Mouse (Mus musculus): ENCODE measurements around the gene Ifi202b.
"Not testable (repeated sequence)": the region's sequence is repeated elsewhere in the genome, so short reads cannot be mapped to it uniquely, and the experiment has no call there.

DNA sequence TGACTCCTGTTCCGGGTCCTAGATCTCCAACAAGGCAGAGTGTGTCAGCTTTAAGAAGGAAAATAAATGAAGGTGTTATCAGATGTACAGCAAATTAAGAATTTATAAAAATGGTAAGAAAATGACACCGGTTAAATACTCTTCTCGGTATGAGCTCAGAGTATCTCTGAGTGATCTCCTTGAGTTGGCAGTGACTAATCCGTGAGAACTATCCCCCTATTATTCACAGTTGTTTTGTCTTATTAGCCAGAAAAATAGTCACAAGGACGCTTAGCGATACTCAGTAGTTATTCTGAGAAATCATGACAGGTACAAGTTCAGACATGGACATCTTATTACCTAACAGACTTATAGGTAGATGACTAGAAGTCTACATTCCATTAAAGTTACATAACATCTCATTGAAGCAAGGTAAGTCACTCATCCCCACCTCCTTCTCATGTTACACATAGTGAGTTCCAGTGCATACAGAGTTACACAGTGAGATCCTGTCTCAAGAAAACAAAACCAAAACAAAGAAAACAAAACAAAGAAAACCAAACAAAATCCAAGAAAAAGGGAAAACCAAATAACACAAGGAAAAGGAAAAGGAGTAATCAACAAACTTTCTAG is at the start of gene Ifi202b:
- TF ChIP-seq POLR2A, CTCF (IDR thresholded peaks at IDR 0.05; ENCODE audit: insufficient read depth, low read depth, low read length): not testable (repeated sequence)
